Mouse (Mus musculus): ENCODE data around the gene Crybb1. TPM values are rescaled to one million over a fixed set of nuclear protein-coding genes. Genes with fewer than 3 reads are reported as not detected.

The Crybb1 gene
- polyA plus RNA-seq, 1 experiment: not detected

- Histone ChIP-seq H3K4me3 (ENCODE audit: low read depth, low read length) (no peak overlapping the region), H3K27ac (ENCODE audit: insufficient read depth, low read length) (no peak overlapping the region), H3K36me3 (ENCODE audit: control insufficient read depth, insufficient read depth, low read length, poor library complexity, severe bottlenecking) (no peaks in the 10 kb centered on the region), H3K9ac (ENCODE audit: low read depth, poor library complexity, severe bottlenecking) (no peak overlapping the region), H3K4me1 (ENCODE audit: control insufficient read depth, insufficient read depth, low read length) (no peaks in the 10 kb centered on the region), H3K9me3 (replicated peaks; ENCODE audit: control insufficient read depth, insufficient read depth, low read length, poor library complexity, severe bottlenecking) (no peaks in the 10 kb centered on the region), H3K27me3 (ENCODE audit: control insufficient read depth, insufficient read depth, low read length, poor library complexity, severe bottlenecking) (no peaks in the 10 kb centered on the region)
- no peak for TF ChIP-seq CTCF (IDR thresholded peaks at IDR 0.05; ENCODE audit: low read depth, low read length)
- TF ChIP-seq EP300 (IDR thresholded peaks at IDR 0.05; ENCODE audit: insufficient read depth, low read depth, low read length): no peak
- TF ChIP-seq POLR2A (IDR thresholded peaks at IDR 0.05; ENCODE audit: insufficient read depth, low read length): no peak
Measured at GRCm38 (mm10) chr5:112213331-112214240, 42.0 kb upstream of the Crybb1 start.

- H3K36me3 ChIP-seq (ENCODE audit: control insufficient read depth, insufficient read depth, low read length, poor library complexity, severe bottlenecking): no peaks in the 10 kb centered on the region
- peaks cover 2% of the 10 kb centered on the region for H3K4me1 ChIP-seq (ENCODE audit: control insufficient read depth, insufficient read depth, low read length)
- no peaks in the 10 kb centered on the region for H3K9me3 ChIP-seq (replicated peaks; ENCODE audit: control insufficient read depth, insufficient read depth, low read length, poor library complexity, severe bottlenecking)
- H3K27me3 ChIP-seq (ENCODE audit: control insufficient read depth, insufficient read depth, low read length, poor library complexity, severe bottlenecking): no peaks in the 10 kb centered on the region
- TF ChIP-seq POLR2A (IDR thresholded peaks at IDR 0.05; ENCODE audit: insufficient read depth, low read length): no peak
- TF ChIP-seq CTCF (IDR thresholded peaks at IDR 0.05; ENCODE audit: low read depth, low read length): peak; percentile 89
- H3K4me3 ChIP-seq (ENCODE audit: low read depth, low read length): no peak overlapping the region
- H3K27ac ChIP-seq (ENCODE audit: insufficient read depth, low read length): no peak overlapping the region
- no peak overlapping the region for H3K9ac ChIP-seq (ENCODE audit: low read depth, poor library complexity, severe bottlenecking)
Measured at GRCm38 (mm10) chr5:112214419-112214818, 41.2 kb upstream of the Crybb1 start.

GRCm38 (mm10) chr5:112215291-112215751 is 40.3 kb upstream of the Crybb1 start:
- H3K27me3 ChIP-seq (ENCODE audit: control insufficient read depth, insufficient read depth, low read length, poor library complexity, severe bottlenecking): no peaks in the 10 kb centered on the region
- no peak overlapping the region for H3K27ac ChIP-seq (ENCODE audit: insufficient read depth, low read length)
- H3K4me3 ChIP-seq (ENCODE audit: low read depth, low read length): peak overlapping the region; percentile 26; the same call in 1 of the 2 replicates
- peaks cover 2% of the 10 kb centered on the region for H3K4me1 ChIP-seq (ENCODE audit: control insufficient read depth, insufficient read depth, low read length)
- no peaks in the 10 kb centered on the region for H3K36me3 ChIP-seq (ENCODE audit: control insufficient read depth, insufficient read depth, low read length, poor library complexity, severe bottlenecking)
- TF ChIP-seq CTCF (IDR thresholded peaks at IDR 0.05; ENCODE audit: low read depth, low read length): no peak
- TF ChIP-seq POLR2A (IDR thresholded peaks at IDR 0.05; ENCODE audit: insufficient read depth, low read length): no peak
- no peak for TF ChIP-seq EP300 (IDR thresholded peaks at IDR 0.05; ENCODE audit: insufficient read depth, low read depth, low read length)
- H3K9me3 ChIP-seq (replicated peaks; ENCODE audit: control insufficient read depth, insufficient read depth, low read length, poor library complexity, severe bottlenecking): no peaks in the 10 kb centered on the region
- no peak overlapping the region; the same call in 1 of the 2 replicates for H3K9ac ChIP-seq (ENCODE audit: low read depth, poor library complexity, severe bottlenecking)

GRCm38 (mm10) chr5:112215801-112216251 is 39.8 kb upstream of the Crybb1 start:
- no peaks in the 10 kb centered on the region for H3K27me3 ChIP-seq (ENCODE audit: control insufficient read depth, insufficient read depth, low read length, poor library complexity, severe bottlenecking)
- H3K36me3 ChIP-seq (ENCODE audit: control insufficient read depth, insufficient read depth, low read length, poor library complexity, severe bottlenecking): no peaks in the 10 kb centered on the region
- no peak overlapping the region for H3K27ac ChIP-seq (ENCODE audit: insufficient read depth, low read length)
- H3K4me1 ChIP-seq (ENCODE audit: control insufficient read depth, insufficient read depth, low read length): peaks cover 2% of the 10 kb centered on the region
- H3K4me3 ChIP-seq (ENCODE audit: low read depth, low read length): 0 out of 2 replicates have a peak overlapping the region, but pooled peaks have one; percentile 12
- H3K9me3 ChIP-seq (replicated peaks; ENCODE audit: control insufficient read depth, insufficient read depth, low read length, poor library complexity, severe bottlenecking): no peaks in the 10 kb centered on the region
- no peak overlapping the region; the same call in 1 of the 2 replicates for H3K9ac ChIP-seq (ENCODE audit: low read depth, poor library complexity, severe bottlenecking)
- TF ChIP-seq POLR2A (IDR thresholded peaks at IDR 0.05; ENCODE audit: insufficient read depth, low read length) (no peak), CTCF (IDR thresholded peaks at IDR 0.05; ENCODE audit: low read depth, low read length) (no peak), EP300 (IDR thresholded peaks at IDR 0.05; ENCODE audit: insufficient read depth, low read depth, low read length) (no peak)

- Histone ChIP-seq H3K27me3 (ENCODE audit: control insufficient read depth, insufficient read depth, low read length, poor library complexity, severe bottlenecking) (no peaks in the 10 kb centered on the region), H3K9ac (ENCODE audit: low read depth, poor library complexity, severe bottlenecking) (no peak overlapping the region), H3K27ac (ENCODE audit: insufficient read depth, low read length) (no peak overlapping the region), H3K9me3 (replicated peaks; ENCODE audit: control insufficient read depth, insufficient read depth, low read length, poor library complexity, severe bottlenecking) (no peaks in the 10 kb centered on the region), H3K4me1 (ENCODE audit: control insufficient read depth, insufficient read depth, low read length) (peaks cover 2% of the 10 kb centered on the region), H3K36me3 (ENCODE audit: control insufficient read depth, insufficient read depth, low read length, poor library complexity, severe bottlenecking) (no peaks in the 10 kb centered on the region), H3K4me3 (ENCODE audit: low read depth, low read length) (no peak overlapping the region)
- TF ChIP-seq EP300 (IDR thresholded peaks at IDR 0.05; ENCODE audit: insufficient read depth, low read depth, low read length) (no peak), POLR2A (IDR thresholded peaks at IDR 0.05; ENCODE audit: insufficient read depth, low read length) (no peak), CTCF (IDR thresholded peaks at IDR 0.05; ENCODE audit: low read depth, low read length) (no peak)
Measured at GRCm38 (mm10) chr5:112216335-112216734, 39.3 kb upstream of the Crybb1 start.

- no peaks in the 10 kb centered on the region for H3K9me3 ChIP-seq (replicated peaks; ENCODE audit: control insufficient read depth, insufficient read depth, low read length, poor library complexity, severe bottlenecking)
- H3K9ac ChIP-seq (ENCODE audit: low read depth, poor library complexity, severe bottlenecking): no peak overlapping the region
- H3K27me3 ChIP-seq (ENCODE audit: control insufficient read depth, insufficient read depth, low read length, poor library complexity, severe bottlenecking): no peaks in the 10 kb centered on the region
- H3K4me1 ChIP-seq (ENCODE audit: control insufficient read depth, insufficient read depth, low read length): peaks cover 2% of the 10 kb centered on the region
- H3K4me3 ChIP-seq (ENCODE audit: low read depth, low read length): 0 out of 2 replicates have a peak overlapping the region, but pooled peaks have one; percentile 10
- TF ChIP-seq EP300 (IDR thresholded peaks at IDR 0.05; ENCODE audit: insufficient read depth, low read depth, low read length): no peak
- TF ChIP-seq CTCF (IDR thresholded peaks at IDR 0.05; ENCODE audit: low read depth, low read length): peak; percentile 17
- no peak for TF ChIP-seq POLR2A (IDR thresholded peaks at IDR 0.05; ENCODE audit: insufficient read depth, low read length)
- H3K27ac ChIP-seq (ENCODE audit: insufficient read depth, low read length): no peak overlapping the region
- no peaks in the 10 kb centered on the region for H3K36me3 ChIP-seq (ENCODE audit: control insufficient read depth, insufficient read depth, low read length, poor library complexity, severe bottlenecking)
Measured at GRCm38 (mm10) chr5:112217031-112217430, 38.6 kb upstream of the Crybb1 start.
